Mouse (Mus musculus): ENCODE measurements around the gene Taok1.

The Taok1 gene

GRCm38 (mm10) chr11:77492311-77492871 lies 115.2 kb downstream of the Taok1 start:
- no peak for DNase-seq (ENCODE audit: inconsistent ontology term)

- peak; percentile 99 for DNase-seq (ENCODE audit: inconsistent ontology term)
These were observed 115.9 kb downstream of the Taok1 start for GRCm38 (mm10) chr11:77491502-77492291.

- DNase-seq (ENCODE audit: inconsistent ontology term): peak; percentile 96
These were observed 116.5 kb downstream of the Taok1 start for GRCm38 (mm10) chr11:77491123-77491501.

GRCm38 (mm10) chr11:77490451-77490850 lies 117.2 kb downstream of the Taok1 start:
- DNase-seq (ENCODE audit: inconsistent ontology term): no peak

- peak; percentile 74 for DNase-seq (ENCODE audit: inconsistent ontology term)
These were observed 117.9 kb downstream of the Taok1 start, which contains the start of gene Ankrd13b for GRCm38 (mm10) chr11:77489591-77490235. Gene Ankrd13b, minus strand, starts transcription at chr11:77489678.

GRCm38 (mm10) chr11:77488771-77489581 lies 118.6 kb downstream of the Taok1 start:
- peak; percentile 29 for DNase-seq (ENCODE audit: inconsistent ontology term)

- DNase-seq (ENCODE audit: inconsistent ontology term): peak; percentile 52
These were observed 120.8 kb downstream of the Taok1 start for GRCm38 (mm10) chr11:77486798-77487197.

GRCm38 (mm10) chr11:77485229-77485628 lies 122.4 kb downstream of the Taok1 start:
- no peak for DNase-seq (ENCODE audit: inconsistent ontology term)

- DNase-seq (ENCODE audit: inconsistent ontology term): no peak
These were observed 123.9 kb downstream of the Taok1 start for GRCm38 (mm10) chr11:77483510-77484255.

GRCm38 (mm10) chr11:77483043-77483442 lies 124.6 kb downstream of the Taok1 start:
- peak; percentile 64 for DNase-seq (ENCODE audit: inconsistent ontology term)

Measured in Muller cell, postnatal 12 days (primary cell).